Mouse (Mus musculus): ENCODE data around the gene Cyb5d1. TPM values are rescaled to one million over a fixed set of nuclear protein-coding genes. Genes with fewer than 3 reads are reported as not detected.

Gene Cyb5d1
- total RNA-seq, 2 experiments from 2014 or later = 28.4 to 40.6 TPM

- DNase-seq (ENCODE audit: low spot score in 2 of 2) = no peak
These were observed 21.1 kb upstream of the Cyb5d1 start for GRCm38 (mm10) chr11:69416509-69416908.

GRCm38 (mm10) chr11:69415668-69416451 is 20.4 kb upstream of the Cyb5d1 start:
- DNase-seq (ENCODE audit: low spot score in 2 of 2) = peak; percentile 70 to 74

DNA sequence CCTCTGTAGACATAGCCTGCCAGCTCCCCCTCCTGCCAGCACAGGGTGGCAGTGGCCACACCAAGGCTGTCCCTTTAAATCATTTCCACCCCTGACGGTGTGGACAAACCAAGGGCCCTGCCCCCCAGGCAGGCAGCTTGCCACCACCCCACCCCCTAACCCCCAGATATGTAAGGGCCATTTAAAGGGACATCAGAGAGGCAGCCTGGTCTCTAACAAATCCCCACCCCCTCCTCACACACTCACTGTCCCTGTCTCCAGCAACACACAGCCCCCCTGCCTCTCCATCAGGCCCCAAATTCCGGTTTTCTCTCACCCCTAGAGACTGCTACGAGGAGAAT is 19.9 kb upstream of the Cyb5d1 start:
- peak in 1 of 2 experiments; percentile 69 for DNase-seq (ENCODE audit: low spot score in 2 of 2)

- DNase-seq (ENCODE audit: low spot score in 2 of 2) = no peak
These were observed 19.2 kb upstream of the Cyb5d1 start for GRCm38 (mm10) chr11:69414421-69415326.

- peak in 1 of 2 experiments; percentile 67 for DNase-seq (ENCODE audit: low spot score in 2 of 2)
These were observed 18.1 kb upstream of the Cyb5d1 start, which contains the start of gene Kdm6b for GRCm38 (mm10) chr11:69413221-69414181. Gene Kdm6b, minus strand, starts transcription at chr11:69413675.

DNA sequence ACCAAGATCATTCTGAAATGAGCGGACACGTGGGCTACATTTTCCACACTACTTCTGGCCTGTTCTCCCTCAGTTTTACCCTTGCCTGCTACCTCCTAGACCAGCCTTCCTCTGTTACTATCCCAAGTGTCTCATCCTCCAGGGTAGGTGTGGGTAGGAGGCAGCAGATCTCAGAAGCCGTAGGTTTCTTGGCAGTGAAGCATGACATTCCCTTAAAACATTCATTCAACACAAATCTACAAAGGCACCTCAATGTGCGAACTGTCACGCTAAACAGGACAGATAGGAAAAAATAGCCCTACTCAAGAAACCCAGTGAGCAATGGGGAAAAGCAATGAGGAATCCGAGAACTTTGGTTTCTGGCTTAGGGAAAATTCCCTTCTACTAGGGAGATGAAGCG is 17.1 kb upstream of the Cyb5d1 start:
- no peak for DNase-seq (ENCODE audit: low spot score in 2 of 2)

- peak in 1 of 2 experiments; percentile 71 for DNase-seq (ENCODE audit: low spot score in 2 of 2)
These were observed 16.2 kb upstream of the Cyb5d1 start for GRCm38 (mm10) chr11:69411538-69412203.

DNA sequence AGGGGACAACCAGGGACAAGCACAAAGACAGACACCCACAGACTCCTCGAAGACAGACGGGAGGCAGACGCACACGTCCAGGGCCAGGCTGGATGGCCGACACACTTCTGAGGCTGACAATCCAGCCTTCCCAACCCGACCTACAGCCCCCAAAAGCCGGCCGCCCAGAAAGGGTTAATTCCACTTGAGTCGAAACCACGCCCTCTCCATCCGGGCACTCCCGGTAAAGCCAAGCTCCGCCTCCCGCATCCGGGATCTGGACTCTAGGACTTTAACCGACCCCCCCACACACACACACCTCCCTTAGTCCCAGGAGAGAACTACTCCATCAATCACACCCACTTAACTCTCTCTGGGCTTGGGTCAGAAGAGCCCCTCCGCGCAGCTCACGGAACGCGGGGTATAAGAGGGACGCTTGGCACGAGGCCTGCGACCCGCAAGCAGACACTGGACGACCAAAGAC is 15.7 kb upstream of the Cyb5d1 start:
- DNase-seq (ENCODE audit: low spot score in 2 of 2) = peak; percentile 97

DNA sequence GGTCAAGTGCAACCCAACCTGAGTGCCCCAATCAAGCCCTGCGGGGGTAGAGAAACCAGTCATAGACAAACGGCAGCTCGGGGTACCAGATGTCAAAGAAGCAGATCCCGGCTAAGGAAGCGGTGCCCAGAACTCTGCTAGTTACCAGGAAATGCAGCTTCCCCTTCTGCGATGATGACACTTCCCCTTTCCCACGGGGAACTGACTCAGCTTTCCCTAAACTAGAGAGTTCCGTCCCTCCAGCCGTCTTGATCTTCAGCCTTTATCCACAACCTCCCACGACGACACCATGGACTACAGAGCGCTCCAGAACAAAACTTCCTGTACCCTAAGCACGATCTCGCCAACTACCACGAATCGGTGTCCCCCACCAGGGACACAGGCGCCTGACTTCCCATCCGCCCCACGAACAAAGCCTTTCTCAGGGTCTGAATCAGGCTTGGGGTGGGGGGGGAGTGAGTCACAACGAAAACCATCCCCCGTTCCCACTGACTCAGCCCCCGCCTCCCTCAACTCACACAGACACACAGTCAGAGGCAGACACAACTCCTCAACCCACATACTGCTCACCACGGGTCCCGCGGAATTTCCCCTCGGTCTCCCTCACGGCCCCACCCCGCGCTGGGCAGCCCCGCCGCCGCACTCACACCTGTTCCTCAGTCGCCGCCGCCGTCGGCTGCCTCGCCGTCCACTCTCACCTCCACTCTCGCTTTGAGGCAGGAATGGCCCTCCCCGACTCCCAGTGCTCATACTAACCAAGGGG is 15.1 kb upstream of the Cyb5d1 start:
- peak; percentile 63 to 67 for DNase-seq (ENCODE audit: low spot score in 2 of 2)

GRCm38 (mm10) chr11:69410045-69410309 is 14.5 kb upstream of the Cyb5d1 start:
- no peak for DNase-seq (ENCODE audit: low spot score in 2 of 2)

DNA sequence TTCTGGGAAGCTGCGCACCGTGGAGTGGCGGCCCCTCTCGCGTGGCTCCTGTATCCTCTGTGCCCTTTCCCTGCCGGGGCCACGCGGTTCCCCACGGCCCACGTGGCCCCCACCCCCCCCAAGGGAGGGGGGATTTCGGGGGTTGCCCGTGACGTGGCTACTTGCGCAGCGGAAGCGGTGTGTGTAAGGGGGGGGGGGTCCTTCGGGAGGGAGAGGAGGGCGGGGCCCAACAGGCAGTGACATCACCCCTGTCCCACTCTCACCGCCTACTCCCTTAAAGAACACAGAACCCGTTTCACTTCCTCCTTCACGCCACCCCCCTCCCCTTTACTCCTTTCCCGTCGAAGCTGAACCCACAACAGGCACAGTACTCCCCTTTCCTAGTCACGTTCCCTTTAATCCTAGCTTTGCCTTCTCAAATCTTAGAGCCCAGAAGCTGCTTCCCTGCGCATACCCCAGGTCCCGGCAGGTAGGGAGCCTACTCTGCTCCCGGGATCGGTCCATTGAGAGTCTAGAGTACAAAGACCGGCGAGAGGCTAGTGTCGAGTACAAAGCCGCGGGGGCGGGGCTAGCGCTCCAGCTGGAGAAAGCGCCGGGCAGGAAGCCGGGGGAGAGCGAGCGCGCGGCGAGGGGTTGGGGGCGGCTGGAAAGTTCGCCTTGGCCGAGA is 14.1 kb upstream of the Cyb5d1 start:
- peak; percentile 82 to 84 for DNase-seq (ENCODE audit: low spot score in 2 of 2)

DNA sequence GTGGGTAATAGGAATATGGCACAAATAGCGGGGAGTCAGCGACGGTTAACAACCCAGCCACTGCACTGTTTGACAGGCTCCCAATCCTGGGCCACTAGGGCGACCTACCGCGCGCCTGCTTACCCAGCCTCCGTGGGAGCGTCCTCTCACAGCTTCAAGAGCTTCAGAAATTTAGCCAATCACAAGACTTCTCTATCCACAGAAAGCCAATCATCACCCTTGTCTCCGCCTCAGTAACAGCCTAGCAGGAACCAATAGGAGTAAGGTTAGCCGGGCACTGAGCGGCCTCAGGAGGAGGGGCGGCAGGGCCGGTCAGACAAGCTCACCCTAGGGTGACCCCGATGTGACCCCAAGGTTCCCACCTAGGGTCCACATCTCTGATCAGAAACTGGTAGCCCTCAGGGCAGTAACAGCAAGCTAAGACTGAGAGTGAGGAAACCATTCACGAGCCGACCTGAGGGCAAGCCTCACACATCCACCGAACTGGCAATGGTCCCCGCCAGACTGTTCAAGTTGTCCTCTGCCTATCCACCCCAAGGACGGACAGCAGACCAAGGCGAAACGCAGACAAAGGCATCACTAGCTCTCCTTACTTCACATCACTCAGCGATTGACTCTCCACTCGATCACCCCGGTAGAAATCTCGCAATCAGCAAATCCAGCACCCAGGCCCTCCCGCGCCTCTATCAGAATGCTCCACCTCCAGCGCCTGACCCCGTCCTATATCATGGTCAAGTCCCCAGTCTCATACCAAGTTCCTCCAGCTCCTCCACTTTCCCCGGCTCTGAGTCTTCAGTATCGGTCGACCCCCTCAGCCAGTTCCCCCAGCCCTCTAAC is 13.3 kb upstream of the Cyb5d1 start:
- DNase-seq (ENCODE audit: low spot score in 2 of 2) = peak; percentile 71 to 81

DNA sequence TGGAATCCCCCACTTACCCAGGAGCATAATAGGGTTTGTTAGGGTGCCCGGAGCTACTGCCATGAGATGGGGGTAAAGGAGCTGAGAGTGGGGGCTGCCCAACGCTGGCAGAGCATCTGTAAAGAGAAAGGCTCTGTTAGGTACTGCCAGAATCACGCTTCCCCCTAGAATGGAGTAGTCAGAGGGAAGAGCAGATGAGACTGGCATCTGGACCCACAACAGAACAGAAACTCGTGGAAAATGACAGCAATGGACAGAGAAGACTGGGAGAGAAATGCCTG is 12.2 kb upstream of the Cyb5d1 start:
- DNase-seq (ENCODE audit: low spot score in 2 of 2) = no peak

- DNase-seq (ENCODE audit: low spot score in 2 of 2) = no peak
These were observed 11.7 kb upstream of the Cyb5d1 start for GRCm38 (mm10) chr11:69406867-69407723.

DNA sequence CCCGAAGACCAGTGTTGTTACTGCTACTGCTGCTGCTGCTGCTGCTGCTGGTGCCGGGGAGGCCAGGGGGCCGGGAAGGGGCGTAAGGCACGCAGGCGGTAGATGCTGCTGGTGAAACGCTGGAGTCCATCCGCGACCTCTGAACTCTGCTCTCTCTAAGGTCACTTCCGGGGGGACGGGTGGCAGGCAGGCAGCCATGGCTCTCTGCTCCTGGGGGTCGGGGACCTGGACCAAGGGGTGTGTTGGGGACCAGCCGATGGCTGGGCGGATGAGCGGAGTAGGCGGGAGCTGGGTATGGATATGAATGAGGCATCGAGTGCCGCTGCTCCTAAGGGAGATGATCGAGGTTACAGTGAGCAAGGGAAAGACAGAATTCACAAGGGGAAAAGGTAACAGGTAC is 10.9 kb upstream of the Cyb5d1 start:
- no peak for DNase-seq (ENCODE audit: low spot score in 2 of 2)

DNA sequence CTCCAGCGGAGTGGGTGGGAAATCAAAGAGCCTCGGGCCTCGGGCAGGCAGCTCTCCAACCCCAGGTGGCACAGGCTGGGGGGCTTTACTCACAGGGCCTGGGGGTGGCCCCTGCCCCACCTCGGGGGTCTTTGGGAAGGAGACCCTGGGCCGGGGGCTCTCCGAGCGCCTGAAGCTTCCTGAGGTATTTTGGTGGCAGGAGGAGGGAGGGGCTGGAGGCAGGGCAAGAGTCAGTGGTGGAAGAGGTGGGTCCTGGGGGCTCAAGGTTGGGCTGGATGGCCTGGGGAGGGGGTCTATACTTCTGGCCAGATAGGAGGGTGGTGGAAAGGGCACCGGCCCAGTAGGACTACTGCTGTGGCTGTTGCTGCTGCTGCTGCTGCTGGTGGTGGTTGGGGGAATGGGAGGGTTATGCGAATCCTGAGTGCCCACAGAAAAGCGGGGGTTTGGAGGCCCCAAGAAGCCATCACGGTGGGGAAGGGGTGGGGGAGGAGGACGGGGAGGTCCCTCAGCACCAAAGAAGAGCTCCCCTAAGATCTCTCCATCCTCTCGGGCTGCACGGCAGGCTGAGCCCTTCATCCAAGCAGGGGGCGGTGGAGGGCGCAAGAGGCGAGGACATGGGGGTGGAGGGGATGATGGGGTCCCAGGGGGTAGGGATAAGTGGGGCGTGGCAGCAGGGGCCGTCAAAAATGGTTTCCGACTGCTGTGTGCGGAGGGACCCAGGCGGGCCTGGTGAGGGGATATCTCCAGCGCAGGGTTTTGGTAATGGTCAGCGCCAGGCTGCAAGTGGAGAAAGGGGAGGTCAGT is 10.2 kb upstream of the Cyb5d1 start:
- no peak for DNase-seq (ENCODE audit: low spot score in 2 of 2)
